Mouse (Mus musculus) forebrain, embryonic 12.5 days (tissue): ENCODE results near the gene Gm4340. TPM values are rescaled to one million over a fixed set of nuclear protein-coding genes. Genes with fewer than 3 reads are reported as not detected.

Experiments used
- polyA plus RNA-seq: library from polyadenylated mRNA; unstranded; fragments of >200 nt; fragmentation: Nextera tagmentation; extraction: Ambion mirVana; gene quantifications from 2 replicates; pipeline ENCODE4 v1.2.1, GENCODE M21; 2016

Gene Gm4340
- polyA plus RNA-seq, 1 experiment from 2014 or later = not detected

Other genes starting within 250 kb of the Gm4340 start
- gene Gm21293, start 51.1 kb upstream of the Gm4340 start, polyA plus RNA-seq = not detected in 2 replicates
- gene Gm6763, start 42.5 kb upstream of the Gm4340 start, polyA plus RNA-seq = not detected in 2 replicates
- gene Gm8764, start 34.0 kb upstream of the Gm4340 start, polyA plus RNA-seq = not detected in 2 replicates
- not detected in 2 replicates for gene Gm21304, start 25.5 kb upstream of the Gm4340 start, polyA plus RNA-seq
- gene Gm21312, start 17.0 kb upstream of the Gm4340 start, polyA plus RNA-seq = not detected in 2 replicates
- gene Gm20765, start 8.5 kb upstream of the Gm4340 start, polyA plus RNA-seq = not detected in 2 replicates